Mouse (Mus musculus): ENCODE measurements around the gene Mrpl33. TPM values are rescaled to one million over a fixed set of nuclear protein-coding genes. Genes with fewer than 3 reads are reported as not detected.
"Not testable (repeated sequence)": the region's sequence is repeated elsewhere in the genome, so short reads cannot be mapped to it uniquely, and the experiment has no call there.

The Mrpl33 gene
- total RNA-seq (2015; ENCODE audit: low replicate concordance) (109 and 117 TPM in 2 replicates), total RNA-seq (2017; ENCODE audit: low replicate concordance) (34.1 and 76.0 TPM in 2 replicates)

DNA sequence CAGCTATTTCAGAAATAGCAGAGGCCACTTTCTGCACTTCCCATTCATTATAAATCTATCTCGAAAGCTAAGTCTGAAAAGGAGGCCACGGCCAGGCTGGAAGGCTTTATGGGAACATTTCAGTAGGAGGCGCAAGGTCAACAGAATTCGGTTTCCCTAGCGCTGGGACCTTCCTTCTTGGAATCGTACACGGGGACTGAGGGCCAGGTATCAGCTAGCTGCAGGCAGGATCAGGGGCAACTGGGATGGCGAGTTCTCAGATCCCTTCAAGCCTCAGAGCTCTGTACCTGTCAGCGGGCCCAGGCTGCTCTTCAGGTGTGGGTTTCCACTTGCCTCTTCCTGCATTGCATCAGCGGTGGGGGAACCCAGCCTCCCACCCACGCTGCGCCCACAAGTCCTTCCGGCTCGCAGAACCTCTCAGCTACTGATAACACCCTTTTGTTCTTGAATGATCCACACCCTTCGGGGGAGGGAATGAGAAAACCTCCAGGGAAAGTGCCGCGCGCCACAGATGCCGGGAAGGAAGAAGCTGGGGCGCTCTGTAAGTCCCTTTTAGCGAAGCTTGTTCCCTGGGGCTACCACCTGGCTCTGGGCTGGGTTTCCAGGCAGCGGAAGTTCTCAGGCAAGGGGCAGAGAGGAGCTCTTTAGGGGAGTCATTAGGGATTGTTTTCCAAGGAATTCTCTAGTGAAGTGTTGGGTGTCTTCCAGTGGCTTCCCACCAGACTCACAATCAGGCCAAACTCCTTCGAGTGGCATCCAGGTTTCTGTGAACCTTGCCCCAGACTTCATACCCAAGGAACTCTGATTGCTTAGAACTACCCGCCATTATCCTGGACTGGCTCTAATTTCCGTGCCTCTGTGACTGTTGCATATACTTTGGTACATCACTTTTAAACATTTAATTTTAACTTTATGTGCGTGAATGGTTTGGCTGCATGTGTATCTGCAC is at the start of gene Mrpl33:
Gene Mrpl33 (plus strand): TSS at position 455 of the 949 bp plus-strand sequence.
- ATAC-seq (replicated peaks; ENCODE audit: low FRiP score, poor library complexity, severe bottlenecking): no peak

DNA sequence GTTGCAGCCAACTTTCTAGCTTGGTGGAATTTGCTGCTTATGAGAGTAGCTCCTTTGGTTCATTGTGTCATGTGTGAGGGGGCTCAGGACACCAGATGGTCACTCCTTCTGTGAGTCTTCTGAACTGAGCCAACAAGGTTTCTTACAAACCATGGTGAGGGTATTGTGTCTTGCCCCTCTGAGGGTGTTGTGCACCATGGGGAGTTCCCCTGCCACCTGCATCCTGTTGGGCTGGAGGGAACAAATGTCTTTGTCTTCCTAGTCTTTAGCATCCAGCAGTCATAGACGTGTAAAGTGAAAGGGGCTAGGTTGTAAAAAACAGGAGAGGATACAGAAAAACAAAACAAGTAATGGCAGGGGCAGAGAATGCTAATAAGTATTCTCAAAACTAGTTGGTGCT is 37.3 kb upstream of the Mrpl33 start:
- ATAC-seq (replicated peaks; ENCODE audit: low FRiP score, poor library complexity, severe bottlenecking): no peak

DNA sequence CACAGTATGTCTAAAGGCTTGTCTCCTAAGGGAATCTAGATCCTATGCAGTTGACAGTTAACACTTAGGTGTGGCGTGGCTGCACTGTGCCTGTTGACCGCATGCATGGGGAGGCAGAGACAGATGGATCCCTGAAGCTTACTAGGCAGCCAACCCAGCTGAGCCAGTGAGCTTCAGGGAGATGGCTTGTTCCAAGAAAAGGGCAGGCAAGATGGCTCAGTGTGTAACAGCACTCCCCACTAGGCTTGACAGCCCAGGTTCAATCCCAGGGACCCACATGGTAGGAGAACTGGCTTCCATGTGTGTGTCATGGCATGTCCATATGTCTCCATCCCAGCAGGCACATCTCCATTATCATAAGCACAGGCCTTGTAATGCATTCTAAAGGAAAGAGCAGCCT is 36.4 kb upstream of the Mrpl33 start:
- ATAC-seq (replicated peaks; ENCODE audit: low FRiP score, poor library complexity, severe bottlenecking): no peak

GRCm38 (mm10) chr5:31562036-31562666 is 34.6 kb upstream of the Mrpl33 start:
- ATAC-seq (replicated peaks; ENCODE audit: low FRiP score, poor library complexity, severe bottlenecking): no peak

DNA sequence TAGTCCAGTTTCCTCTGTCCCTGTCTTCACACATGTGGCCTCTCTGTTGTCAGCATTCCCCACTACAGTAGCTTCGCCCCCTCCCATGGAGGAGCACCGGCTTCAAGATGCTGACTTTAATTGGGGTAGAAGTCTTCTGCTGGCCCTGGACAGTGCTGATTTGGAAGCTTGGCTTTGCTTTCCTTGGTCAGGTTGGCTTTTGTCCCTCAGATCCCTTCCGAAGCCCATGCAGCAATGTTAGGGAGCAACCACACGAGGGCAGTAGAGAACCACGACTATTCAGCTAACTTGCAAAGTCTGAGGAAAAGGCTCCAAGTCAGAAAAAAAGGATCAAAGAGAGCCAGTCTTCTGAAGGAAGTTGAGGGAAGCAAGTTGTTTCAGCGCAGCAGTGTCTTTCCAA is 33.2 kb upstream of the Mrpl33 start:
- ATAC-seq (replicated peaks; ENCODE audit: low FRiP score, poor library complexity, severe bottlenecking): peak; percentile 66; the same call in 1 of the 2 replicates

- ATAC-seq (replicated peaks; ENCODE audit: low FRiP score, poor library complexity, severe bottlenecking): no peak
Observed at GRCm38 (mm10) chr5:31563905-31564304, 32.8 kb upstream of the Mrpl33 start.

- no peak for ATAC-seq (replicated peaks; ENCODE audit: low FRiP score, poor library complexity, severe bottlenecking)
Observed at GRCm38 (mm10) chr5:31564976-31565375, 31.8 kb upstream of the Mrpl33 start.

DNA sequence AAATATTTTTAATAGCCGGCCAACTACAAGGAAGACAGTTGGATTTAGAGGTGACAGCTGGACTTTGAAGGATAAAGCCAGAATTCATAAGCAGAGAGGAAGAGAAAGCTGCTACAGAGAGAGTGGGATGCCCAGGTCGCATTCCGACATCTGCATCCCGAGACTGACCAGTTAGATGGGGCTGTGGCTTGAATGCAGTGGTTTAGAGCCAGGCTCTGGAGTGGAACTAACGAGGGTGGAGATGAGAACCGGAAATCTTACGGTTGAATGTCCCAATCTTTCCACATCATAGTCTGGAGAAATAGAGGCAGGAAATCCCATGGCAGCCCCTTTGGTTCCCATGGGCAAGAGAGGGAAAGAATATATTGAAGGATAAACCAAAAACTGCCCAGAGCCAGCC is 30.7 kb upstream of the Mrpl33 start:
- ATAC-seq (replicated peaks; ENCODE audit: low FRiP score, poor library complexity, severe bottlenecking): no peak

GRCm38 (mm10) chr5:31566457-31566856 is 30.3 kb upstream of the Mrpl33 start:
- ATAC-seq (replicated peaks; ENCODE audit: low FRiP score, poor library complexity, severe bottlenecking): no peak

DNA sequence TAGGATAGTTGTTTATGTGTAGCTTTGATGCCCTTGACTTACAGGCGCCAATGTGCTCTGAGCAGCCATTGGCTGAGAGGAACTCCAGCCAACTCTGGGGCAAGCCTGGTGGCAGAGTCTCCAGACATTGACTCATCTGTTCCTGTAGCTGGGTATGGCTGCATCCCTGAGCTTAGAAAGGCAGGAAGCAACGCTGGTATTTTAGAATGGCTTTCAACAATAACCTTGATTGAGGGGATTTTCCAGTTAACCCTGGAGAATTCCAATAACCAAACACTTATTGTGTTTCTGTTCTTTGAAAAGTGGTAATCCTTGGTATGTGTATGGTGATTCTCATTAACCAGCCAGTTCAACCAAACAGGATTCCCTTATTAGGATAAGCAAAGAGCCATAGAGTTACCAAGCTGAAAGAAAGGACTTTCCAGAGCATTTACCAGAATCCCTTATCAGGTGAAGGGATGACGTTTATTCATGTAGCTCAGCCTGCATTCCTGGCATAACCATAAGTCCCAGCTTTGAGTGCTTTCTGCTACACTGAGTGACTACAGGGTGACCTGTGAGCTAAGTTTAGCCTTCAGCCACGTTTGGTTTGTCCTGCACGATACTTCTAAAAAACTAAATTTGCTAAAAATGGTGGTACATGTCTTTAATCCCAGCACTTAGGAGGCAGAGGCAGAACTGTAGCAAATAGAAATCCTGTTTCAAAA is 28.6 kb upstream of the Mrpl33 start:
- no peak for ATAC-seq (replicated peaks; ENCODE audit: low FRiP score, poor library complexity, severe bottlenecking)

GRCm38 (mm10) chr5:31571023-31571608 is 25.6 kb upstream of the Mrpl33 start:
- ATAC-seq (replicated peaks; ENCODE audit: low FRiP score, poor library complexity, severe bottlenecking): no peak

DNA sequence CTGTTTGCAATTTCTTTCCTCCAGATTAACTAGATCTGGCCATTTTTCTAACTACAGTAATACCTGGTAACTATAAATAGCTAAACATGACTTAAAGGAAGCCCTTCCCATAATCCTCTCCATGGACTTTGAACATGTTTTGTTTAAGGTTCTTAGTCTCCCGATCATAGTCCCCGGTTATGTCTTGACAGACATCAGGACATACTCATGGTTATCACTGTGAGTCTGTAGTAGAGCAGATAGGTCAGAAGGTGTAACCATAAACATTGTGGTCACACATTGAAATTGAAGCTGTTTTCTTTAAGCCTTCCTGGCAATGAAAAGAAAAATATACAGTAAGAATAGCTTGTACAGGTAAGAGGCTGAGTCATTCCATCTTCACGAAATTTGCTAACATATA is 23.0 kb upstream of the Mrpl33 start:
- no peak for ATAC-seq (replicated peaks; ENCODE audit: low FRiP score, poor library complexity, severe bottlenecking)

DNA sequence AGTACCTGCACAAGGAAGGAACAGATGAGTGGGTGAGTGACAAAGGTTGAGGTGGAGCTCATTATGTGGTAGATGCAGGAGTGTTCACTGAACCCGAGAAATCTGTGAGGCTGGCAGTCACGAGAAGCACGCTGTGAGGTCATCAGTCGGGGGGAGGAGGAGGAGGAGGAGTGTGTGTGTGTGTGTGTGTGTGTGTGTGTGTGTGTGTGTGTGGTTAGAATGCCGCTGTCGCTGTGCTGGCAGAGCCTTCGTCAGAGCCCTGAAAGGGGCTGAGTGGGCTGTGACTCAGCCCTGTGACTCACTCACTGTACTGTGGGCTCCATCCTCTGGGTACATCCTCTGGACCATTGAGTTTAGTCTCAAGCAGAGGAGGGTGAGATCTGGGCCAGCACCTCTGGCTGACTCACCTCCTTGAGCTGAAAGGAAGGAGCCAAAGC is 20.2 kb upstream of the Mrpl33 start:
- ATAC-seq (replicated peaks; ENCODE audit: low FRiP score, poor library complexity, severe bottlenecking): no peak

GRCm38 (mm10) chr5:31581263-31581662 is 15.5 kb upstream of the Mrpl33 start:
- ATAC-seq (replicated peaks; ENCODE audit: low FRiP score, poor library complexity, severe bottlenecking): no peak

- ATAC-seq (replicated peaks; ENCODE audit: low FRiP score, poor library complexity, severe bottlenecking): no peak
Observed at GRCm38 (mm10) chr5:31581932-31582331, 14.8 kb upstream of the Mrpl33 start.

DNA sequence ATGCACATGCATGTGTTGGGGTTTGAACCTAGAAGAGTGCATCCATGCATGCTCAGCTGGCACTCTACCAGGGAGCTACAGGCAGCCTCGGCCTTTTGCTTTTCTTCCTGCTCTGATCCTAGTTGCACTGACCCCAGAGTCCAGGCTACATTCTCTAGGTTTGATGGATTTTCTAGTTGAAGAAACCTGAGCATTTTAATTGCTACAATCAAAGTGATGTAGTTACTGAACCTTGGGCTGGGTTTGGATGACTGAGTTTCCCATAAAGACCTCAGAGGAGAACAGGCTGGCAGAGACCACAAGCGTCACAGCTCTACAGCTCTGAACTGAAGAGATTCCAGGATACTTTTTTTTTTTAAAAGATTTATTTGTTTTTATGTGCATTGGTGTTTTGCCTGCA is 13.5 kb upstream of the Mrpl33 start:
- ATAC-seq (replicated peaks; ENCODE audit: low FRiP score, poor library complexity, severe bottlenecking): no peak

DNA sequence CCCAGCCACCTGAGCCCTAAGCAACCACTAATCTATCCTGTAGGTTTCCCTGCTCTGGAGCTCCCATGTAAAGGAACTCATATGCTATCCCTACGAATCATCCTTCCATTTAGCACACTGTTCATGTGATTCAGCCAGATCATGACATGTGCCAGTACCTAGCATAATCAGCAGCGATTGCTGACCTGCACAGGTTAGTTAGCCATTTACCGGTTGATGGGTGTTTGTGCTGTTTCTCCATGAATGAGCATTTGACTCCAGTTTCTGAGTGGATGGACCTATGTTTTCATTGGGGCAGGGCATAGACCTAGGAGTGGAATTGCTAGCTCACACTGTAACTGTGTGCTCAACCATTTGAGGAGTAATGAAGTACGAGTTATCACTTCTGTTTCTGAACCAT is 11.2 kb upstream of the Mrpl33 start:
- ATAC-seq (replicated peaks; ENCODE audit: low FRiP score, poor library complexity, severe bottlenecking): no peak

DNA sequence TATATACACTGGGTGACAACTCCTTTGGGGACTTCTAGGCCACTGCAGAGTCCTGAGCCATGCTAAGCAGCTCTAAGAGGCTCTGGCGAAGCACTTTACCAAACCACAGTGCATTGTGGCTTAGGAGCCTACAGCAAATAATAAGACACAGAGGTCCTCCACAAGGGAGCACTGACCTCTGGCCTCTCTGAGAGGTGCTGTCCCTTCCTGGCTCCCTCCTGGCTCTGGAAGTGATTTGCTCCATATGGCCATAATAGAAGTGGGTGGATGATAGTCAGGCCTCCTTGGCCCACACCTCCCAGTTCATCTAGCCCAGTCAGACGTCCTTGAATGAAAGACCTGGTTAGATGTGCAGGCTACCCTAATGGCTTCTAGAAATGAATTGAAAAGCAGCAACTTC is 8.7 kb upstream of the Mrpl33 start:
- ATAC-seq (replicated peaks; ENCODE audit: low FRiP score, poor library complexity, severe bottlenecking): no peak

GRCm38 (mm10) chr5:31588672-31589071 is 8.1 kb upstream of the Mrpl33 start:
- ATAC-seq (replicated peaks; ENCODE audit: low FRiP score, poor library complexity, severe bottlenecking): not testable (repeated sequence)

- no peak for ATAC-seq (replicated peaks; ENCODE audit: low FRiP score, poor library complexity, severe bottlenecking)
Observed at GRCm38 (mm10) chr5:31589711-31590319, 6.9 kb upstream of the Mrpl33 start.

Measured in erythroid progenitor cell, adult 5-6 weeks (primary cell).